Mouse (Mus musculus) E14TG2a.4 (cell line): ENCODE results near the gene Tjp2.

Experiments used
- H3K27me3 ChIP-seq: 2 replicates; pipeline ENCODE4 v1.6.1; 2014; ENCODE audit warnings: low read length, control low read depth; ENCODE audit not compliant: insufficient read depth
- H3K36me3 ChIP-seq: 2 replicates; pipeline ENCODE4 v1.6.1; 2014; ENCODE audit warnings: low read length, control low read depth; ENCODE audit not compliant: insufficient read depth
- H3K4me1 ChIP-seq: replicated peaks from 2 replicates; pipeline ENCODE4 v1.6.1; 2014; ENCODE audit warnings: low read depth, low read length, control low read depth
- H3K4me3 ChIP-seq: replicated peaks from 2 replicates; pipeline ENCODE4 v1.5.1; 2014; ENCODE audit warnings: mild to moderate bottlenecking, low read length
- H3K9me3 ChIP-seq: 2 replicates; pipeline ENCODE4 v1.6.1; 2014; ENCODE audit warnings: low read length, control low read depth
- CTCF ChIP-seq: conservative IDR thresholded peaks from 2 replicates; pipeline ENCODE4 v1.5.1; 2014; ENCODE audit warnings: low read length
- NANOG ChIP-seq: IDR thresholded peaks from 2 replicates; pipeline ENCODE4 v1.6.1; 2014; ENCODE audit warnings: borderline replicate concordance, low read length, mixed read lengths
- POU5F1 ChIP-seq: IDR thresholded peaks from 2 replicates; pipeline ENCODE4 v1.6.1; 2014; ENCODE audit warnings: low read length, borderline replicate concordance

The Tjp2 gene

GRCm38 (mm10) chr19:24080417-24081080 is 144.3 kb downstream of the Tjp2 start:
- no peaks in the 10 kb centered on the region for H3K4me1 ChIP-seq
- H3K4me3 ChIP-seq: no peak overlapping the region
- H3K9me3 ChIP-seq: no peaks in the 10 kb centered on the region
- H3K27me3 ChIP-seq: peaks cover 86% of the 10 kb centered on the region
- TF ChIP-seq POU5F1 (no peak), NANOG (no peak), CTCF (no peak)
- no peaks in the 10 kb centered on the region for H3K36me3 ChIP-seq

- no peaks in the 10 kb centered on the region; the same call in 1 of the 2 replicates for H3K9me3 ChIP-seq
- no peak for TF ChIP-seq POU5F1
Measured at GRCm38 (mm10) chr19:24077658-24078057, 147.2 kb downstream of the Tjp2 start.

GRCm38 (mm10) chr19:24076536-24076935 is 148.3 kb downstream of the Tjp2 start:
- Histone ChIP-seq H3K9me3 (no peaks in the 10 kb centered on the region; the same call in 1 of the 2 replicates), H3K36me3 (no peaks in the 10 kb centered on the region), H3K4me1 (peaks cover 11% of the 10 kb centered on the region), H3K4me3 (no peak overlapping the region), H3K27me3 (peaks cover 90% of the 10 kb centered on the region)
- no peak for TF ChIP-seq POU5F1
- no peak for TF ChIP-seq NANOG
- no peak for TF ChIP-seq CTCF

More at GRCm38 (mm10) chr19:24077658-24078057, 147.2 kb downstream of the Tjp2 start:
- H3K4me1 ChIP-seq: peaks cover 8% of the 10 kb centered on the region
- H3K27me3 ChIP-seq: peaks cover 93% of the 10 kb centered on the region
- H3K36me3 ChIP-seq: no peaks in the 10 kb centered on the region
- no peak overlapping the region for H3K4me3 ChIP-seq

- no peaks in the 10 kb centered on the region; the same call in 1 of the 2 replicates for H3K9me3 ChIP-seq
- H3K36me3 ChIP-seq: no peaks in the 10 kb centered on the region
- no peak overlapping the region for H3K4me3 ChIP-seq
- peaks cover 11% of the 10 kb centered on the region for H3K4me1 ChIP-seq
- peaks cover 90% of the 10 kb centered on the region for H3K27me3 ChIP-seq
- TF ChIP-seq NANOG: no peak
- TF ChIP-seq CTCF: no peak
- TF ChIP-seq POU5F1: no peak
Measured at GRCm38 (mm10) chr19:24075927-24076326, 148.9 kb downstream of the Tjp2 start.

- no peaks in the 10 kb centered on the region for H3K36me3 ChIP-seq
- no peak overlapping the region for H3K4me3 ChIP-seq
- H3K4me1 ChIP-seq: peaks cover 11% of the 10 kb centered on the region
- peaks cover 71% of the 10 kb centered on the region for H3K27me3 ChIP-seq
- H3K9me3 ChIP-seq: no peaks in the 10 kb centered on the region; the same call in 1 of the 2 replicates
- no peak for TF ChIP-seq POU5F1
- TF ChIP-seq NANOG: peak; percentile 76
- TF ChIP-seq CTCF: no peak
Measured at GRCm38 (mm10) chr19:24073155-24073554, 151.7 kb downstream of the Tjp2 start.

- TF ChIP-seq CTCF: no peak
- TF ChIP-seq POU5F1: no peak
- no peak for TF ChIP-seq NANOG
- H3K4me3 ChIP-seq: peak overlapping the region; percentile 11; the same call in 1 of the 2 replicates
- peaks cover 21% of the 10 kb centered on the region for H3K27me3 ChIP-seq
- H3K9me3 ChIP-seq: no peaks in the 10 kb centered on the region
- no peaks in the 10 kb centered on the region for H3K36me3 ChIP-seq
- peaks cover 20% of the 10 kb centered on the region for H3K4me1 ChIP-seq
Measured at GRCm38 (mm10) chr19:24064348-24064895, 160.4 kb downstream of the Tjp2 start.

GRCm38 (mm10) chr19:24063585-24063984 is 161.2 kb downstream of the Tjp2 start:
- H3K36me3 ChIP-seq: no peaks in the 10 kb centered on the region
- no peaks in the 10 kb centered on the region for H3K9me3 ChIP-seq
- no peak overlapping the region for H3K4me3 ChIP-seq
- peaks cover 20% of the 10 kb centered on the region for H3K4me1 ChIP-seq
- peaks cover 20% of the 10 kb centered on the region for H3K27me3 ChIP-seq
- TF ChIP-seq CTCF (no peak), NANOG (no peak), POU5F1 (no peak)

GRCm38 (mm10) chr19:24058851-24059250 is 166.0 kb downstream of the Tjp2 start:
- no peaks in the 10 kb centered on the region for H3K36me3 ChIP-seq
- TF ChIP-seq POU5F1 (no peak), NANOG (no peak), CTCF (no peak)
- H3K4me1 ChIP-seq: peaks cover 8% of the 10 kb centered on the region
- H3K4me3 ChIP-seq: no peak overlapping the region
- peaks cover 5% of the 10 kb centered on the region for H3K9me3 ChIP-seq
- H3K27me3 ChIP-seq: peaks cover 11% of the 10 kb centered on the region
